Mouse (Mus musculus): ENCODE results near the gene Carm1. TPM values are rescaled to one million over a fixed set of nuclear protein-coding genes. Genes with fewer than 3 reads are reported as not detected.

Gene Carm1
- polyA plus RNA-seq (2011; ENCODE audit: insufficient read depth, insufficient read length, low read depth, missing spikeins): 112 and 122 TPM in 2 replicates

GRCm38 (mm10) chr9:21546789-21547074 lies at the start of gene Carm1:
TSS of gene Carm1 (plus strand) at chr9:21546894.
- H3K9me3 ChIP-seq (replicated peaks; ENCODE audit: control insufficient read depth, insufficient read depth, low read length, poor library complexity, severe bottlenecking): no peaks in the 10 kb centered on the region
- no peaks in the 10 kb centered on the region for H3K4me1 ChIP-seq (ENCODE audit: control insufficient read depth, insufficient read depth, low read length)
- peak within 1 kb of the TSS; percentile 72 for H3K27ac ChIP-seq (ENCODE audit: insufficient read depth, low read length)
- peaks cover 4% of the 10 kb centered on the region; the same call in 1 of the 2 replicates for H3K36me3 ChIP-seq (ENCODE audit: control insufficient read depth, insufficient read depth, low read length, poor library complexity, severe bottlenecking)
- H3K4me3 ChIP-seq (ENCODE audit: low read depth, low read length): peak within 1 kb of the TSS; percentile 94
- peak within 1 kb of the TSS; percentile 100 for H3K9ac ChIP-seq (ENCODE audit: low read depth, poor library complexity, severe bottlenecking)
- TF ChIP-seq POLR2A (IDR thresholded peaks at IDR 0.05; ENCODE audit: insufficient read depth, low read length): no peak
- peak; percentile 37 for TF ChIP-seq CTCF (IDR thresholded peaks at IDR 0.05; ENCODE audit: low read depth, low read length)
- H3K27me3 ChIP-seq (ENCODE audit: control insufficient read depth, insufficient read depth, low read length, poor library complexity, severe bottlenecking): no peaks in the 10 kb centered on the region

DNA sequence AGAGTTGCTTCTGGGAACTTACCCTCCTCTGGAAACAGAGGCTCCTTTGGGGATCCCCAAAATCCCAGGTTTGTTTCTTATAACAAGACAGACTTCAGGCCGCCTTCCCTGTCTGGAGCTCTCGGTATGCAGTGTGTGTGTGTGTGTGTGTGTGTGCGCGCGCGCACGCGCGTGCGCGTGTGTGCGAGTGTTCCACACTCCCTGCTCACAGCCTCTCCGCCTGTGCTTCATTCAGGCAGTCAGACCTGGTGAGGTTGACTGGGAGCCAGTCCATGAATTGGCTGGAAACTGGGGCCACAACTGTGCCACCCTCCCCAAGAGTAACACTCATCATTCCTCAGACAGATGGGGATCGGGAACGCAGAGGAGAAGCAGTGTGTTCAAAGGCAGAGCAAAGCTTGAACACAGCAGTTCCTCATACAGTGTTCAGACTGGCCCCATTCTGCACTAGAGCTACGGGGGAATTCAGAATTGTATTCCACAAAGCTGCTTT lies 49.6 kb upstream of the Carm1 start:
- no peaks in the 10 kb centered on the region; the same call in 1 of the 2 replicates for H3K36me3 ChIP-seq (ENCODE audit: control insufficient read depth, insufficient read depth, low read length, poor library complexity, severe bottlenecking)
- H3K9ac ChIP-seq (ENCODE audit: low read depth, poor library complexity, severe bottlenecking): no peak overlapping the region
- H3K4me3 ChIP-seq (ENCODE audit: low read depth, low read length): peak overlapping the region; percentile 15; the same call in 1 of the 2 replicates
- TF ChIP-seq CTCF (IDR thresholded peaks at IDR 0.05; ENCODE audit: low read depth, low read length): no peak
- TF ChIP-seq EP300 (IDR thresholded peaks at IDR 0.05; ENCODE audit: insufficient read depth, low read depth, low read length): no peak
- TF ChIP-seq POLR2A (IDR thresholded peaks at IDR 0.05; ENCODE audit: insufficient read depth, low read length): no peak
- H3K27me3 ChIP-seq (ENCODE audit: control insufficient read depth, insufficient read depth, low read length, poor library complexity, severe bottlenecking): no peaks in the 10 kb centered on the region
- no peak overlapping the region for H3K27ac ChIP-seq (ENCODE audit: insufficient read depth, low read length)
- H3K9me3 ChIP-seq (replicated peaks; ENCODE audit: control insufficient read depth, insufficient read depth, low read length, poor library complexity, severe bottlenecking): no peaks in the 10 kb centered on the region
- no peaks in the 10 kb centered on the region for H3K4me1 ChIP-seq (ENCODE audit: control insufficient read depth, insufficient read depth, low read length)

DNA sequence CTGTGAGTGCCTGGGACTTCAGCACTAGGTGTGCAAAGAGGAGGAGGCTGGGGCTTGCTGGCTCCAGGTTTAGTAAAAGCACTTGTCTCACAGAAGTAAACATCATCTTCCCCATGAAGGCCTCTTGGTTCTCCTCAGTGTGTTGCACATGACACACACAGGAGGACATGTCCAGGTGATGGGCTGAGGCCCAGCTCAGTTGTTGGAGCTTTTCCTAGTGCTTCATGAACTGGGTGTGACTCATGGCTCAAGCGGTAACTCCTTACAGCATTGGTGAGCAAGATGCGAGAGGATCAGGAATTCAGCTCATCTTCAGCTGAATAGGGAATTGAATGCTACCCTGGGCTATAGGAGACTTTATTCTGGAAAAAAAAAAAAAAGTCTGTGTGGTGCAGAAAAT lies 49.0 kb upstream of the Carm1 start:
- Histone ChIP-seq H3K4me1 (ENCODE audit: control insufficient read depth, insufficient read depth, low read length) (no peaks in the 10 kb centered on the region), H3K9me3 (replicated peaks; ENCODE audit: control insufficient read depth, insufficient read depth, low read length, poor library complexity, severe bottlenecking) (no peaks in the 10 kb centered on the region), H3K36me3 (ENCODE audit: control insufficient read depth, insufficient read depth, low read length, poor library complexity, severe bottlenecking) (no peaks in the 10 kb centered on the region; the same call in 1 of the 2 replicates), H3K4me3 (ENCODE audit: low read depth, low read length) (no peak overlapping the region), H3K27me3 (ENCODE audit: control insufficient read depth, insufficient read depth, low read length, poor library complexity, severe bottlenecking) (no peaks in the 10 kb centered on the region), H3K27ac (ENCODE audit: insufficient read depth, low read length) (no peak overlapping the region), H3K9ac (ENCODE audit: low read depth, poor library complexity, severe bottlenecking) (no peak overlapping the region)
- TF ChIP-seq EP300 (IDR thresholded peaks at IDR 0.05; ENCODE audit: insufficient read depth, low read depth, low read length) (no peak), CTCF (IDR thresholded peaks at IDR 0.05; ENCODE audit: low read depth, low read length) (no peak), POLR2A (IDR thresholded peaks at IDR 0.05; ENCODE audit: insufficient read depth, low read length) (no peak)

GRCm38 (mm10) chr9:21498284-21498902 lies 48.3 kb upstream of the Carm1 start:
- Histone ChIP-seq H3K27ac (ENCODE audit: insufficient read depth, low read length) (no peak overlapping the region), H3K27me3 (ENCODE audit: control insufficient read depth, insufficient read depth, low read length, poor library complexity, severe bottlenecking) (no peaks in the 10 kb centered on the region), H3K9ac (ENCODE audit: low read depth, poor library complexity, severe bottlenecking) (no peak overlapping the region), H3K9me3 (replicated peaks; ENCODE audit: control insufficient read depth, insufficient read depth, low read length, poor library complexity, severe bottlenecking) (no peaks in the 10 kb centered on the region), H3K4me1 (ENCODE audit: control insufficient read depth, insufficient read depth, low read length) (no peaks in the 10 kb centered on the region), H3K36me3 (ENCODE audit: control insufficient read depth, insufficient read depth, low read length, poor library complexity, severe bottlenecking) (no peaks in the 10 kb centered on the region; the same call in 1 of the 2 replicates), H3K4me3 (ENCODE audit: low read depth, low read length) (no peak overlapping the region)
- TF ChIP-seq CTCF (IDR thresholded peaks at IDR 0.05; ENCODE audit: low read depth, low read length): no peak
- TF ChIP-seq EP300 (IDR thresholded peaks at IDR 0.05; ENCODE audit: insufficient read depth, low read depth, low read length): no peak
- no peak for TF ChIP-seq POLR2A (IDR thresholded peaks at IDR 0.05; ENCODE audit: insufficient read depth, low read length)

- Histone ChIP-seq H3K4me1 (ENCODE audit: control insufficient read depth, insufficient read depth, low read length) (no peaks in the 10 kb centered on the region), H3K27ac (ENCODE audit: insufficient read depth, low read length) (no peak overlapping the region), H3K36me3 (ENCODE audit: control insufficient read depth, insufficient read depth, low read length, poor library complexity, severe bottlenecking) (peaks cover 21% of the 10 kb centered on the region), H3K9ac (ENCODE audit: low read depth, poor library complexity, severe bottlenecking) (no peak overlapping the region), H3K9me3 (replicated peaks; ENCODE audit: control insufficient read depth, insufficient read depth, low read length, poor library complexity, severe bottlenecking) (no peaks in the 10 kb centered on the region), H3K4me3 (ENCODE audit: low read depth, low read length) (no peak overlapping the region), H3K27me3 (ENCODE audit: control insufficient read depth, insufficient read depth, low read length, poor library complexity, severe bottlenecking) (no peaks in the 10 kb centered on the region)
- no peak for TF ChIP-seq POLR2A (IDR thresholded peaks at IDR 0.05; ENCODE audit: insufficient read depth, low read length)
- TF ChIP-seq EP300 (IDR thresholded peaks at IDR 0.05; ENCODE audit: insufficient read depth, low read depth, low read length): no peak
- TF ChIP-seq CTCF (IDR thresholded peaks at IDR 0.05; ENCODE audit: low read depth, low read length): no peak
These were observed 43.3 kb upstream of the Carm1 start for GRCm38 (mm10) chr9:21503352-21503751.

DNA sequence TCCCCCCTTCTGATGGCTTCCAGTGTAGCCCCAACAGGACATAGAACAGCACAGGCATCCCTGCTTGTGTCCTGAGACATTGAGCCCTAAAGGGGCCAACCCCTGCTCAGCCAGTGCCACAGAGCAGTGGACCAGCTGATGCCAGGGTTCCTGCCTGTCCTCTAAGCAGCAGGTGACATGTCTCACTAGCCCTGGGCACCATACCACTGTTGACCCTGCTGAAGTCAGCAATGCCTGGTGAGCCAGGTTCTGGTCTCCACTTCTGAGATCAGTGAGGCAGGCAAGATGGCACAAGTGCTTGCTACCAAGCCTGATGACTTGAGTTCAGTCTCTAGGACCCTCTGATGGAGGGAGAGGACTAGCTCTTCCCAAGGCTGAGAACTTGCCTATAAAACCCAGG lies 40.9 kb upstream of the Carm1 start:
- no peaks in the 10 kb centered on the region for H3K4me1 ChIP-seq (ENCODE audit: control insufficient read depth, insufficient read depth, low read length)
- H3K27me3 ChIP-seq (ENCODE audit: control insufficient read depth, insufficient read depth, low read length, poor library complexity, severe bottlenecking): no peaks in the 10 kb centered on the region
- H3K36me3 ChIP-seq (ENCODE audit: control insufficient read depth, insufficient read depth, low read length, poor library complexity, severe bottlenecking): peaks cover 27% of the 10 kb centered on the region
- H3K4me3 ChIP-seq (ENCODE audit: low read depth, low read length): no peak overlapping the region
- TF ChIP-seq POLR2A (IDR thresholded peaks at IDR 0.05; ENCODE audit: insufficient read depth, low read length) (no peak), EP300 (IDR thresholded peaks at IDR 0.05; ENCODE audit: insufficient read depth, low read depth, low read length) (no peak), CTCF (IDR thresholded peaks at IDR 0.05; ENCODE audit: low read depth, low read length) (no peak)
- H3K27ac ChIP-seq (ENCODE audit: insufficient read depth, low read length): no peak overlapping the region
- no peaks in the 10 kb centered on the region for H3K9me3 ChIP-seq (replicated peaks; ENCODE audit: control insufficient read depth, insufficient read depth, low read length, poor library complexity, severe bottlenecking)
- H3K9ac ChIP-seq (ENCODE audit: low read depth, poor library complexity, severe bottlenecking): no peak overlapping the region

All from ES-Bruce4 (cell line).